Mouse (Mus musculus): ENCODE data around the gene Camk1d. TPM values are rescaled to one million over a fixed set of nuclear protein-coding genes. Genes with fewer than 3 reads are reported as not detected.

The Camk1d gene
- polyA plus RNA-seq, 1 experiment from 2014 or later: 5.2 TPM

GRCm38 (mm10) chr2:5301286-5301685, 413.0 kb downstream of the Camk1d start:
- no peaks in the 10 kb centered on the region for H3K36me3 ChIP-seq
- no peaks in the 10 kb centered on the region for H3K27me3 ChIP-seq
- no peak overlapping the region for H3K9ac ChIP-seq
- no peak overlapping the region for H3K4me2 ChIP-seq
- no peaks in the 10 kb centered on the region for H3K9me3 ChIP-seq
- H3K27ac ChIP-seq: no peak overlapping the region
- H3K4me3 ChIP-seq: no peak overlapping the region
- H3K4me1 ChIP-seq: no peaks in the 10 kb centered on the region
- WGBS: 88% methylated on average over 12 of the region's 12 CpGs
- ATAC-seq (ENCODE audit: insufficient number of reproducible peaks, insufficient read depth, low FRiP score, low TSS enrichment, low read depth): no peak

DNA sequence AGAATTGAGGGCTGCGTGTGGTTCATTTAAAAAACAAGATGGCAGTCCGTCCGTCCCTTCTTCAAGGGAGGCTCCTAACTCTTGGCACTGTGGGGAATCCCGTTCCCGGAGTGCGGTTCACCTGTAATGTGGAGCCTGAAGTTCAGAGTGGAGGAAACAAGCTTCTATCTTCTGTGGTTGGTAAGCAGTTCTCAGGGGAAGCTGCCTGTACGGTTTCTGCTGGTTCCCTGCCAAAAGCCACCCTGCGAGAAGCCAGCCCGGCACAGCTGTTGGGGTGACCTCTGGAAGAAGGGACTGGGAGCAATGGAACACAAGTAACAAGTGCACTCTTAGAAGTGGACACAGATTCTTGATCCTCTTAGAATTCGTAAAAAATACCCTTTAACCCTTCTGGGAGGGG, 416.2 kb downstream of the Camk1d start:
- no peak overlapping the region for H3K4me3 ChIP-seq
- no peak overlapping the region for H3K27ac ChIP-seq
- no peak overlapping the region for H3K4me2 ChIP-seq
- no peaks in the 10 kb centered on the region for H3K9me3 ChIP-seq
- H3K9ac ChIP-seq: no peak overlapping the region
- peaks cover 3% of the 10 kb centered on the region; the same call in 1 of the 2 replicates for H3K4me1 ChIP-seq
- no peaks in the 10 kb centered on the region for H3K27me3 ChIP-seq
- H3K36me3 ChIP-seq: no peaks in the 10 kb centered on the region
- ATAC-seq (ENCODE audit: insufficient number of reproducible peaks, insufficient read depth, low FRiP score, low TSS enrichment, low read depth): no peak
- 84% methylated on average over 10 of the region's 10 CpGs for WGBS

- no peaks in the 10 kb centered on the region for H3K9me3 ChIP-seq
- 87% methylated on average over 11 of the region's 11 CpGs for WGBS
- ATAC-seq (ENCODE audit: insufficient number of reproducible peaks, insufficient read depth, low FRiP score, low TSS enrichment, low read depth): no peak
- no peak overlapping the region for H3K4me2 ChIP-seq
- no peak overlapping the region for H3K4me3 ChIP-seq
- H3K4me1 ChIP-seq: peaks cover 3% of the 10 kb centered on the region; the same call in 1 of the 2 replicates
- H3K27me3 ChIP-seq: no peaks in the 10 kb centered on the region
- no peaks in the 10 kb centered on the region for H3K36me3 ChIP-seq
- no peak overlapping the region for H3K27ac ChIP-seq
- H3K9ac ChIP-seq: no peak overlapping the region
Measured at GRCm38 (mm10) chr2:5296749-5297545, 417.4 kb downstream of the Camk1d start.

- Histone ChIP-seq H3K36me3 (no peaks in the 10 kb centered on the region), H3K27ac (no peak overlapping the region), H3K4me2 (no peak overlapping the region), H3K9ac (no peak overlapping the region), H3K27me3 (no peaks in the 10 kb centered on the region), H3K9me3 (no peaks in the 10 kb centered on the region), H3K4me3 (no peak overlapping the region), H3K4me1 (peaks cover 3% of the 10 kb centered on the region; the same call in 1 of the 2 replicates)
- ATAC-seq (ENCODE audit: insufficient number of reproducible peaks, insufficient read depth, low FRiP score, low TSS enrichment, low read depth): no peak
Measured at GRCm38 (mm10) chr2:5295098-5295497, 419.2 kb downstream of the Camk1d start.

- 69% methylated on average over 5 of the region's 5 CpGs for WGBS
- no peaks in the 10 kb centered on the region for H3K36me3 ChIP-seq
- H3K9ac ChIP-seq: no peak overlapping the region
- peaks cover 3% of the 10 kb centered on the region; the same call in 1 of the 2 replicates for H3K4me1 ChIP-seq
- ATAC-seq (ENCODE audit: insufficient number of reproducible peaks, insufficient read depth, low FRiP score, low TSS enrichment, low read depth): no peak
- H3K9me3 ChIP-seq: no peaks in the 10 kb centered on the region
- no peak overlapping the region for H3K4me3 ChIP-seq
- no peak overlapping the region for H3K4me2 ChIP-seq
- no peaks in the 10 kb centered on the region for H3K27me3 ChIP-seq
- peak overlapping the region; percentile 28; the same call in 1 of the 2 replicates for H3K27ac ChIP-seq
Measured at GRCm38 (mm10) chr2:5294451-5294850, 419.9 kb downstream of the Camk1d start.

GRCm38 (mm10) chr2:5288593-5288992, 425.7 kb downstream of the Camk1d start:
- no peaks in the 10 kb centered on the region for H3K36me3 ChIP-seq
- peaks cover 3% of the 10 kb centered on the region; the same call in 1 of the 2 replicates for H3K4me1 ChIP-seq
- ATAC-seq (ENCODE audit: insufficient number of reproducible peaks, insufficient read depth, low FRiP score, low TSS enrichment, low read depth): no peak
- no peak overlapping the region for H3K4me3 ChIP-seq
- H3K4me2 ChIP-seq: no peak overlapping the region
- H3K27ac ChIP-seq: no peak overlapping the region
- no peaks in the 10 kb centered on the region for H3K9me3 ChIP-seq
- WGBS: 63% methylated on average over 4 of the region's 4 CpGs
- H3K27me3 ChIP-seq: no peaks in the 10 kb centered on the region
- H3K9ac ChIP-seq: no peak overlapping the region

GRCm38 (mm10) chr2:5287044-5287380, 427.3 kb downstream of the Camk1d start:
- H3K9ac ChIP-seq: no peak overlapping the region
- WGBS: 86% methylated on average over 3 of the region's 3 CpGs
- H3K4me3 ChIP-seq: no peak overlapping the region
- no peak overlapping the region for H3K27ac ChIP-seq
- H3K36me3 ChIP-seq: no peaks in the 10 kb centered on the region
- no peaks in the 10 kb centered on the region for H3K9me3 ChIP-seq
- no peak for ATAC-seq (ENCODE audit: insufficient number of reproducible peaks, insufficient read depth, low FRiP score, low TSS enrichment, low read depth)
- peaks cover 3% of the 10 kb centered on the region; the same call in 1 of the 2 replicates for H3K4me1 ChIP-seq
- no peaks in the 10 kb centered on the region for H3K27me3 ChIP-seq
- H3K4me2 ChIP-seq: no peak overlapping the region

- 72% methylated on average over 5 of the region's 5 CpGs for WGBS
- no peaks in the 10 kb centered on the region for H3K9me3 ChIP-seq
- no peak overlapping the region for H3K4me2 ChIP-seq
- H3K4me1 ChIP-seq: peaks cover 3% of the 10 kb centered on the region; the same call in 1 of the 2 replicates
- H3K9ac ChIP-seq: no peak overlapping the region
- no peak overlapping the region for H3K27ac ChIP-seq
- no peak for ATAC-seq (ENCODE audit: insufficient number of reproducible peaks, insufficient read depth, low FRiP score, low TSS enrichment, low read depth)
- no peaks in the 10 kb centered on the region for H3K27me3 ChIP-seq
- no peak overlapping the region for H3K4me3 ChIP-seq
- H3K36me3 ChIP-seq: no peaks in the 10 kb centered on the region
Measured at GRCm38 (mm10) chr2:5286189-5287043, 427.9 kb downstream of the Camk1d start.

- no peak for ATAC-seq (ENCODE audit: insufficient number of reproducible peaks, insufficient read depth, low FRiP score, low TSS enrichment, low read depth)
- no peaks in the 10 kb centered on the region for H3K9me3 ChIP-seq
- H3K36me3 ChIP-seq: no peaks in the 10 kb centered on the region
- no peak overlapping the region for H3K27ac ChIP-seq
- no peak overlapping the region for H3K4me3 ChIP-seq
- no peaks in the 10 kb centered on the region for H3K27me3 ChIP-seq
- WGBS: 65% methylated on average over 5 of the region's 5 CpGs
- peaks cover 3% of the 10 kb centered on the region; the same call in 1 of the 2 replicates for H3K4me1 ChIP-seq
- H3K9ac ChIP-seq: no peak overlapping the region
- H3K4me2 ChIP-seq: no peak overlapping the region
Measured at GRCm38 (mm10) chr2:5284351-5284750, 430.0 kb downstream of the Camk1d start.

GRCm38 (mm10) chr2:5282623-5283022, 431.7 kb downstream of the Camk1d start:
- 80% methylated on average over 4 of the region's 4 CpGs for WGBS
- ATAC-seq (ENCODE audit: insufficient number of reproducible peaks, insufficient read depth, low FRiP score, low TSS enrichment, low read depth): no peak

GRCm38 (mm10) chr2:5267980-5268379, 446.3 kb downstream of the Camk1d start:
- Histone ChIP-seq H3K4me2 (no peak overlapping the region), H3K4me3 (no peak overlapping the region), H3K9ac (no peak overlapping the region), H3K36me3 (no peaks in the 10 kb centered on the region), H3K4me1 (0 out of 2 replicates have a peak, but pooled peaks cover 3% of the 10 kb centered on the region), H3K9me3 (peaks cover 8% of the 10 kb centered on the region; the same call in 1 of the 2 replicates), H3K27me3 (peaks cover 11% of the 10 kb centered on the region; the same call in 1 of the 2 replicates), H3K27ac (no peak overlapping the region)
- no peak for ATAC-seq (ENCODE audit: insufficient number of reproducible peaks, insufficient read depth, low FRiP score, low TSS enrichment, low read depth)
- 48% methylated on average over 2 of the region's 2 CpGs for whole genome bisulfite sequencing

More at GRCm38 (mm10) chr2:5282623-5283022, 431.7 kb downstream of the Camk1d start:
- H3K27me3 ChIP-seq: no peaks in the 10 kb centered on the region
- peaks cover 3% of the 10 kb centered on the region; the same call in 1 of the 2 replicates for H3K4me1 ChIP-seq
- no peaks in the 10 kb centered on the region for H3K36me3 ChIP-seq
- no peak overlapping the region for H3K4me2 ChIP-seq
- H3K27ac ChIP-seq: no peak overlapping the region
- H3K9me3 ChIP-seq: no peaks in the 10 kb centered on the region
- no peak overlapping the region for H3K9ac ChIP-seq
- no peak overlapping the region for H3K4me3 ChIP-seq
